Mouse (Mus musculus): Measurements from ENCODE around the gene Cst13.

Gene Cst13

GRCm38 (mm10) chr2:148874617-148875334 lies 54.9 kb downstream of the Cst13 start:
- no peak for DNase-seq (ENCODE audit: extremely low read depth, insufficient read length, low spot score)

DNA sequence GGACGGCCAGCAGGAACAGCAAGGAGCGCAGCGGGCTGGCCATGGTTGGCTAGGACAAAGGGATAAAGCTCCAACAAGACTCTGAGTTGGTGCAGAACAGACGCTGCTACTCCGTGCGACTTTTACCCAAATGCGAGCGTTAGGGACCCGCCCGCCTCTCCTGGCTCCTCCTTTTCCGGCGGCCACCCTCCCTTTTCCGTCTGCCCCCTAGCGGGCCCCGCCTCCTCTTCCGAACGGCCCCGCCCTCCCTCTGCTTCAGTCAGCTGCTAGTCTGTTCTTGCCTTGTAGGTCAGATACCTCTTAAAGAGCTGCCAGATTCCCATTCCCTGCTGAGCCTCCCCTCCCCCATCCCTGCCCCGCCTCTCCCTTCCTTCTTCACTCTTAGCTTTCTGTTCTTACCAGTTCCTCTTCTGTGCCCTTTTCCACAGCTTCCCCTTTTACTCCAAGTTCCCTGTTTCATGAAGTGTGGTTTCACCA lies 55.5 kb downstream of the Cst13 start, which contains the start of gene Cst3:
TSS of gene Cst3 (minus strand) at position 358 of the 477 bp plus-strand sequence.
- peak; percentile 88 for DNase-seq (ENCODE audit: extremely low read depth, insufficient read length, low spot score)

DNA sequence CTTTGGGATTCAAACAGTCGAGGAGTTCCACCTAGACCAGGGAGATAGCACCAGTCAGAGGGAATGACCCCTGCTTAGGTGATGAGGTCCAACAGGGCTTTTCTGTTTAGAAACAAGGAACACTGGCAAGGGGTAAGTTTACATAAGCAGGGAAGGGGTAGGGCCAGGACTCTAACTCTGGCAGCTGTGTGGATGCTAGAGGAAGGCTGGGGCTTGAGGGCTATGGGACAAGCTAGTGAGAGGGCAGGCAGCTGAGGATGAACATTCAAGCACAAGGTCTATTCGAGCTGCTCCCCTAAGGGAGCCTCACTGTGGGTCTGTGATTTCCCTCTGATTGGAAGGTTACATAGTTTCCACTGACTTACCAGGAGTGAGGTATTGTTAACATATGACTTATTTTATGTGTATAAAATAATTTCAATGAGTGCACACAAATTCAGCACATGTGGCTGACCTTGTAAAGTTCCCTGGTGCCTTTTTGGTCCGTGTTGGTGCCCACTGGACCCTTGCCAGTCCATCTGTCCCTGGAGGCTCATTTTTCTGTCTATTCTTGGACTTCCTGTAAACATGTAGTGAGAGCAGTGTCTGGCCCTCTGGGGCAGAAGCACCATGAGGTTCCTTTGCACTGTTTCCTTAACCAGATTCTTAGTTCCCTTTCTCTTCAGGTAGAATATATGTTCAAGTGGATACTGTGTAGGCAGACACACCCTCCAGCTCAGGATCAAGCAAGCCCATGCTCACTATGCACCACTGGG lies 57.3 kb downstream of the Cst13 start:
- DNase-seq (ENCODE audit: extremely low read depth, insufficient read length, low spot score): peak; percentile 32

DNA sequence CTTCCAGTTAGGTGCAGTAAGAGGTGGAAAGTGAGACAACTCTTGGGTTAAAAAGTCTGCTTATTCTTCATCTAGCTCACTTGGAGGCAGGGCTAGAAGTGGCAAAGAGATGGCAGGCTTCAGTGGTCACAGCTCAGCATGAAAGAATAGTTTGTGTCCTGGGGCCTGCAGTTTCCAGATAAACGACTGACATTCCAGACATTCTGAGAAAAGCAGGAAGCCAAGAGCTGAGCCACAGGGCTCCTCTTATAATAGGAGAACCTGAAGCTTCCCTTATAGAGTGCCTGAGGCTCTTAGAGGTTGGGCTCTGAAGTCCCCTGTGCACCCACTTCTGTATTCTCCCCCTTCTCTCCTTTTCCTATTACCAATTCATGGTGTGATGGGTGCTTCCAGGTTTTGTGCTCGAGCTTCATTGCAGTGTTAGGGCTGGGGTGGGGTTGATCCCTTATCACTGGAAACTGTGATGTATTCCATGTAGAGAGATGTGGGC lies 58.8 kb downstream of the Cst13 start:
- no peak for DNase-seq (ENCODE audit: extremely low read depth, insufficient read length, low spot score)

- DNase-seq (ENCODE audit: extremely low read depth, insufficient read length, low spot score): no peak
Observed at GRCm38 (mm10) chr2:148879199-148879598, 59.3 kb downstream of the Cst13 start.
